Mouse (Mus musculus): Measurements from ENCODE around the gene Nox4. TPM values are rescaled to one million over a fixed set of nuclear protein-coding genes. Genes with fewer than 3 reads are reported as not detected.

The Nox4 gene
- 0.58 and 1.2 TPM in 2 replicates for polyA plus RNA-seq (2012; rRNA removed)

DNA sequence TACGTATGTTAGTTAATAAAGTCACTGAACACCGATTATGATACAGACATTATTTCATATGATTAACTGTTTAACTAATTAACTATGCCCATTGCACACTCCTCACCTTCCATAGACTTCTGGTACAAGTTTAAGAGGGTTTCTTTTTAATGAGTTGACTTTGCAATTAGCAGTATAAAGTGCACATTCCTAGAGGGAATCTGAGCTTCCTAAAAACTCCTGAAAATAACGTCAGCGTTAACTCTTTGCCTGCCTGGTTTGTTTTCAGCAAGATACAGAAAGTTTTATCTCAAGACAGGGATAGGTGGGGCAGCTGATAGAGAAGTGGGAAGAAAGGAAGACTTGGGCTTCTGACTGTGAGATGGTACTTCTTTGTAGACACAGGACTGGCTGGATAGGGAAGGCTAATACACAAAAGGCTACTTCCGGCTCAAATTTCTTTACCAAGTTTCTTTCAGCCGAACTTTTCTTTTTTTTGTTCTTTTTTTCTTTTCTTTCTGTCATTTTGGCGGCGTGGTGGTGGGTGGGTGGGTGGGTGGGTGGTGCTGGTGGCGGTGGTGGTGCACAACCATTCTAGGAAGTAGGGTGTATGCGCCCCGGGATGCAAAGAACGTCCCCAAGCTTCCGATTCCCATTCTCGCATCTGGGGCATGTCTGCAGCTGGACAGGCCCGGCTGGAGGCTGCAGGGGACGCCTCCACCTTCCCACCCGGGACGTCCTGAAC lies at the start of gene Nox4:
Gene Nox4, plus strand, starts transcription at position 241 of the 724 bp plus-strand sequence.
- DNase-seq (ENCODE audit: low read depth), result no peak

DNA sequence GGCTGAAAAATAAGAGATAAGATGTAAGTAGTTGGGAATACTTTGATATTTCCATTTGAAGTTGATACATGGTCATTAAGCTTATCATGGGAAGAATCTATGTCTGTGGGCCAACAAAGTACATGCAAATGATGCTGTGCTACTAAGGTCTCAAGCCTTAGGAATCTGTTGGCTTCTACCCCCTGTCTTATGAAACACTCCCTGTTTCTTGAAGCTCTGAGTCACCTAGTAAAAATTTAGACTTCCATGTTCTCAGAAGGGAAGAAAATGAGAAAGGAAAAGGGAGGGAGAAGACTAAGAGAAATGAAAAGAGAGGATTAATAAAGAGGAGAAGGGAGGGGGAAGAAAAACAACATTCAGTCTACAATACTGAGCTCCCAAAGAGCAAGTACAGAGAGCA lies 41.1 kb upstream of the Nox4 start:
- no peak for DNase-seq (ENCODE audit: low read depth)

DNA sequence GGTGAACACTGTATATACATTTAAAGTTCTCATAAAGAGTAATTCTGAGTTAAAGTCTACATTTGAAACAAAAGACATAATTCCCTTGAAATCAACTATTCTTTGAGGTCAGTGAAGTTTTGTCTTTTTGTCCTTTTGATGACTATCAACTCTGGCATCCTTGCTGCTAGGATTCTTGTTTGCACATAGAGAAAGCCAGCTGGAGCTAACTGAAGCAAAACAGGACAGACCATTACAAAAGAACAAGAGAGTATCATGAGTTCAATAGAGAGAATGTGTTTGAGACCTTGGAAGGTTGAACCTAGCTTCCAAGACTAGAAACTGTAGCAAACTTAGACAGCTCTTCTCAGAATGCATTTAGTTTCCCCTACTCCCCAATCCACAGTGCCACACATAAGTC lies 24.2 kb upstream of the Nox4 start:
- DNase-seq (ENCODE audit: low read depth), result no peak

DNA sequence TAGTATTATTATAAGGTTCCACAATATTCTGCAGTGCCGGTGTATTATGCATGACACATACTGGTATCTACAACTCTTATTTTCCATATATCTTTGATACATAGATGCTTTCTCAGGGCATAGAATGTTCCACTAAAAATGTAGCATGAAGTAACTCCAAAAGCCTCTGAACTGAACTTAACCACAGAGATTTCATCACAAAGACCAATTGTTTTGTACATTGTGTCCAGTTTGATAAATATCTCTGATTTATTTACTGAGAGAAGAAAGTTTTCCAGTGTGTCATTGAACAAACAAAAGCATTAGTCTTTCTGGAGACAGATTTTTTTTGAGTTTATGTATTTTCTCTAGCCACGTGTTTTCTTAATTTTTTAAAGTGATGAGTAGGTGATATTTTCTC lies 23.1 kb upstream of the Nox4 start:
- no peak for DNase-seq (ENCODE audit: low read depth)

DNA sequence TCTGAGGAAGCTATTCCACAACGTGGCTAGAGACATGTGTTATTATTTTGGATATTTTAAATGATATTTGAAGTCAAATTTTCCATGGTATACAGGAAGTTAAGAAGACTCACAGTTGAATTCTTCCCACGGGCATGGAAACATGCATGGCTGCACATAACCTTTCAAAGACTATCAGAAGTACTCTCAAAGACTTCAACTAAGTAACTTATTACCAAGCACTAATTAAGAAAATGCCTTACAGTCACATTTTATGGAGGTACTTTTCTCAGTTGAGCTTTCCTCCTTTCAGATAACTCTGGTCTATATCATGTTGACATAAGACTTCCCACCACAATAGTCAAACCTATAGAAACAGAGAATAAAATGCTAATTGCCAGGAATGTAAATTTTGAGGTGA lies 20.3 kb upstream of the Nox4 start:
- no peak for DNase-seq (ENCODE audit: low read depth)

DNA sequence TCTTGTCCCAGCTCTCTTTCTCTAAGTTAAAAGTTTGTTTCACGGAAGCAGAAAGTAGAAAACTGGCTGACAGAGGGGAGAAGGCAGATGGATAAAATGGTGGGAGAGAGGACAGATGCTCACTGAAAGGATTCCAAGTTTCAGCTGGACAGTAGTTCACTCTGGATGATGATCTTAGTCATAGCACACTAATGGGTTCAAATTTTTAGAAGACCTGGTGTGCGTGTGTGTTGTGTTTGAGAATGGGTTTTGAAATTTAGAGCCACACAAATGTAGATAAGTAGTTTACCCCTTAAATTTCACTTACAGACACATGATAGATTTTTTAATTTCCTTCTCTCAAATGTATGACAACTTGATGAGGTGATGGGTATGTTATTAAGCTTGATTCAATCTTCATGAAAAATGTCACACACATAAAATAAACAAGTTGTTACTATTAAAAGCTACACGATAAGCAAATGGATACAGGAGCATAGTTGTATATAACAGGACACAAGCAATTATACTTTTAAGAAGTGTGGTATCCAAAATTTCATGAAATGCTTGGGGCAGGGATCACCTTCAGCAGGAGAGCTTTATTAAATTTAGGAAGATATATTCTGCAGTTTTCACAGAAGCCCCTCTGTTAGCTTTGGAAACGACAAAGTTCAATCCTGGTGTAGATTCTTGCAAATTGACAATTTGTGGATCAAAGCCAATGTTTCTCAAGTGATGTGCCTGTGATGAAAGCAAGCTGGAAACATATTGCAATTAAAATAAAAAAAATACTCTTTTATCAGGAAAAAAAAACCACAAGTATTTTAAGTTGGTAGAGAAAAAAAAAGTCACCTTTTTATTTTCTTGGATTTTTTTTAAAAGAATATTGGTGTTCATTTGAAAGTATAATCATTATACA lies 18.6 kb upstream of the Nox4 start:
- DNase-seq (ENCODE audit: low read depth), result no peak

DNA sequence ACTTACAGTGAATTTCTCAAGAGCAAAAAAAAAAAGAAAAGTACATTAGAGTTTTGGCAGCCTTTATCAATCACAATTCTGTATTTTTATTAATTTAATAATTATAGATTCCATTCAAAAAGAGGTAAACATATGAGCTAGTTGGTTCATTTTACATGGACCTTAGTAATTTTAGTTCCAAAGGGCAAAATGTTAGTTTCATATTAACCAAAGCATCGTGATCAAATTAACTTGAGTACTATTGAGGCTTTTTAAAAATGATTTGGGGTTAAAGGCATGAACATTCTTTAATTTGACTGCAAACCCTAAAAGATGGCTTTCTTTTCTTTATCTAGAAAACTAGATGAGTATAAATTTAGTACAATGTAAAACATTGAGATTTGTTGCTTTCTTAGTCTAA lies 16.4 kb upstream of the Nox4 start:
- no peak for DNase-seq (ENCODE audit: low read depth)

DNA sequence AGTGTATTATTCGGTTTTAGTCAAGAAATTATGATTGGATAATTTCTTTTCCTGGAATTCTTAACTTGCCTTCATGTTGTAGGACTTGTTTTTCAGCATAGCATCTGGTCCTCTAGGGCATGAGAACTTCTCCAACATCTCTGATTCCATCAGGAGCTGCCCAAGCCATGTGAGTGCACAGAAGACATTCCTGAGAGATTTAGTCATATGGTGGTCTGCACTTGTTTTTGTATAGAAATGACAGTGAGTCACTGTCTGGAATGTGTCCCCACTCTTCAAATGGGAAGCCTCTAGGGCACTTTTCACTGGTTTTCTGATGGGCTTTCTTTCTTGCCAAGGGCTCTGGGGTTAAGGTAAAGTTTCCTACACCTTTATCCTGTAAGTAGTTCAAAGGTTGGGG lies 4.8 kb upstream of the Nox4 start:
- DNase-seq (ENCODE audit: low read depth), result no peak

DNA sequence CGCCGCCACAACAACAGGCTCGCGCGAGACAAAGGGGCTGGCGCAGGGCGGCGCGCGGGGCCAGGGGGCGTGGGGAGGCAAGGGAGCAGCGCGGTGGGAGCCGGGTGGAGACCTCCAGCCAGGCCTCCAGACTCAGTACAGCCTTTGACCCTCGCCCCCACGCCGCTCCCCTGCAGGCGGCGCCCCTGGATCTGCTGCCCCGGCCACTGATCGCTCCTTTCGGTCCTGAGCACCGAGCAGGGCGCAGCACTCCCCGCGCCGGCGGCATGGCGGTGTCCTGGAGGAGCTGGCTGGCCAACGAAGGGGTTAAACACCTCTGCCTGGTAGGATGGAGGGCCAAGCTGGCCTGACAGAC lies 661 bp downstream of the Nox4 start:
- no peak for DNase-seq (ENCODE audit: low read depth)

DNA sequence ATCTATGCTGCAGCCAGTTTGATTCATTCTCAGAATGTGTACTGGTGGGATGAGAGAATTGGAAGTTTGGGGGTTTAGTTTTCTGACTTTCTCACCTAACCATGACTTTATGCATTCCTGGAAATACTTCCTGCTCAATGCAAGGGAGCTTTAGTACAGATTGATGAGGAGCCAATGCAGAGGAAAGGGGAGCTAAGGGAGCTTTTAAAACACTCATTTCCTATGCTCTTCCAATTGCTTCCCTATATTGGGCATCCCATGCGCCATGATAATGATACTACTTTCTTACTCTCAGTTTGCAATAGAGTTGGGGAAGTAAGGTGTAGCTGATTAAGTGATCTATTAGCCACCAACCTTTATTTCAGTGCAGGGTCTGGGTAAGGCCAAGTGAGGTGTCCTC lies 1.0 kb downstream of the Nox4 start:
- DNase-seq (ENCODE audit: low read depth), result no peak

DNA sequence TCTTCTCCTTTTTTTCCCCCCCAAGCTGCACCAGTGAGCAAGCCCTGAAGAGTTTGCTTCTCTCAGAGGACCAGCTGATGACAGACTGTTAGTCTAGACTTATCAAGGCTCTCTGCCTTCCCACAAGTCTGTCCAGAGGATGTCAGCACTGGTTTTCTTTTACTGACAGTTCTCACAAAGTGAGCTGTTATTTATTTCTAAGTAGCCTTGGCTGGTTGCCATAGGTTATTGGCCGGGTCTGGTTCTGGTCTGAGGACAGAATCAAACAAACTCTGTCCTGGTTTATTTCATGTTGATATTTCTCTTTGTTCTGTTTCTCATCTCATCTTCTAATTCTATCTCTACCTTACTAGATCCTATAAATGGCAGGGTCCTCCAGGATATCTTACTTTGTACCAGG lies 2.0 kb downstream of the Nox4 start:
- no peak for DNase-seq (ENCODE audit: low read depth)

DNA sequence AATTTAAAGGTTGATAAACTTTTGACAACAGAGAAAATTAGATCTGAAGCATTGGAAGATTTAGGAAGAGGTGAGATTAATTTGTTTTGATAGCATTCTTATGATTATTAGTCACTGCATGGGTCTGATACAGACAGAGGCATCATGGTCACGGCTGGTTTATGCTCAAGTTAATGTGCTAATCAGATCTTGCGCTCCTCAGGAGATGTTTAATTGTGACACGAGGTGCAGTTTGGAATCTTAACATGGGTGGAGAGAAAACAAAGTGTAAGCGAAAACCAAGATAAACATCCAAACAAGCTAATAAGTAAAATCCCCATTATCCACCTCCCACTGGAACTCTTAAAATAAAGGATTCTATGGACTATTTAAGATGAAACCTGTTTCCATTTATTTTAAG lies 6.2 kb downstream of the Nox4 start:
- DNase-seq (ENCODE audit: low read depth), result no peak

DNA sequence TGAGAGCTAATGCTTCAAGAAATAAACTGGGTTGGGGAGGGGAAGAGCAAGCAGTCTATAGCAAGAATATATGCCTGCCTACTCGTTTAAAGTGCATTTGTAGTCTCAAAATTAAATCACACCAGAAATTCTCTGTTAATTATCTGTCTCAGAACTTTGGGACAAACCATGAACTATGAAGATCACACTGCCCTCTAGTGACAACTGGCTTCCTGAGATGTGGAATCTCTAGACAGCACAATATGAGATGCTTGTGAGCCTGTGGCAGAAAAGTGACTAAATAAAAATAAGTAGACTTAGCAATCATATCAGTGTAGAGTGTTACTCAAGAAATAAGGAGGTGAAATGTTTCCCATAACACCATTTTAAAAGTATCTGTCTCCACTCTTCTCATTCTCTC lies 31.3 kb downstream of the Nox4 start:
- no peak for DNase-seq (ENCODE audit: low read depth)

DNA sequence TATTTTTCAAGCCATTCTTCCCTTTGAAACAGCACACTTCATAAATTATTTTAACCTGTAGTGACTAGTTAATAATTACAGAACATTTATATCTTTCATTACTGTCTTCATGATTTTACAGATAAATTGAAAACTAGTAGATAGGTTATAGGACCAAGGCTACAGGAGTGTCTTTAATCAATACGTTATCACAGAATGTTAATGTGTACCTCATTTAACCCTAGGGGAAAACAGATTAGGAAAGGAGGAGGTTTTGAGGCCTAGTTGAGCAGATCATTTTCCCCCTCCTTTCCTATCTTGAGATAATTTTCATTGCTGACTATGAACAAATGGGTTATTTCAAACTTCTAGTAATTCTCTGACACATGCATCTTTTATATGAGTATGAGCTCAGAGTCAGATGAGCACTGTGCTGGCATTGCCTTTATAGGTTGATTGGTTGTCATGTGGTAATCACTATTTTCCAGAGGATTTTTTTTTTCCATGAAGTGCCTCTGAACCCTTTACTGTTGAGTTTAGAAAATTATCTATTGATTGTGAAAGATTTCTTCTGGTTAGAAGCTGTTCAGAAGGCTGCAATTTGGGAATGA lies 57.9 kb downstream of the Nox4 start:
- no peak for DNase-seq (ENCODE audit: low read depth)

DNA sequence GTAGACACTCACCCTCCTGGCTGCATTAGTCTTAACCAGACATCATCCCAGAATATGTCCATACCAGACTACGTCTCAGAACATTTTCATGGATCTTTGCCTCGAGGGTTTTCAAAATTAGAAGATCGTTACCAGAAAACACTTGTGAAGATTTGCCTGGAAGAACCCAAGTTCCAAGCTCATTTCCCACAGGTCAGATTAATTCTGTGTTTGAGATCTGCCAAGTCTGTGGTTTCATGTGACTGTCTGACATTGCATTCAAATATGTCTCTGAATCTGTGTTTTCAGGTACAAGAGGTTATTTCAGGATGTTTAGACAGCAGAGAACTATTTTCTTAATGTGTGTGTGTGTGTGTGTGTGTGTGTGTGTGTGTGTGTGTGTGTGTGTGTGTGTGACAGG lies 75.7 kb downstream of the Nox4 start:
- DNase-seq (ENCODE audit: low read depth), result no peak

DNA sequence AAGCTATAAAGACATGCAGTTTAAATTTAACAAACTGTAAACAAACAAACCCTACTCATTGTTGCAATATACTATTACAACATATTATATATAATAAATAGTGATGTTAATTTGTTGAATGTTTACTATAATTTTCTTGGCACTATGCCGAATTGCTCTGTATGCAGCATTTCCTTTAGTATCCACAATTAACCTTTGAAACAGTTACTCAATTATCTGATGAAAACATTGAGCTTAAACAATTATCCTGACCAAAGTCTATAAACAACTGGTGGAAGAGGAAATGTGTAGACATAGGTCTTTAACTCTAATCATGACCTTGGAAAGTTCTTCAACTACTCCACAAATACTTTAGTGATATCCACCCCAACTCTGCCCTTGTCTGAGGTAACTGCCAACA lies 76.2 kb downstream of the Nox4 start:
- no peak for DNase-seq (ENCODE audit: low read depth)

DNA sequence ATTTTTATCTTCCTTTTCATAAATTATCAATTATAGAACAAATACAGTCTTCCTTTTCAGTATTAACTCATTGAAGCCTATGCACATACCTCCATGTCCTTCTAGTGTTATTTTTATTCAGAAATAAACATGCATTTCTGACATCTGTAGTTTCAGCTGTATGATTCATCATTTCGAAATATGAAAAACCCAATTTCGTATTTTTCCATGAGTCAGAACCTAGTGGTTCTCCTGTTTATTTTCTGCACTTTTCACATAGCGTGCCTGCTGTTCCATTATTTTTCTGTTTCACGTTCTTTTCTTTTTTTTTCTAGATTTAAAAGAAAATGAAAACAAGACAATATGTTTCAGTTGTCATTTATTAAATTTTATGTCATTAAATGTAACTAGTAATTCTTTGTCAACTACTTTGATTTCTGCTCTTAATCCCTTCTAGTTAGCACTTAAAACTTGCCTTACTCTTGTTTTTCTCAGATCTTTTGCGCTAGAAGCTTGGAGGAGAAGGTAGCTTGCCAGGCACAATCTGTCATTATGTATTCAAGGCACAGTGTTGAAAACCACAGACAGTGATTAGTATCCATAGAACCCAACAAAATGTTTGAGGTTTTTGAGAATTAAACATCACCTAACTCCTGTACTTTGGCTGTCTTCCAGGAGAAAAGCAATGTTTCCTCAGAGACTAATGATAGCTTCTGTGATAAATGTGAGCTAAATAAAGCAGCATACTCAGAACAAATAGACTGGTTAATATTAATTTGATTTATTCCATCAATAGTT lies 85.1 kb downstream of the Nox4 start:
- no peak for DNase-seq (ENCODE audit: low read depth)

DNA sequence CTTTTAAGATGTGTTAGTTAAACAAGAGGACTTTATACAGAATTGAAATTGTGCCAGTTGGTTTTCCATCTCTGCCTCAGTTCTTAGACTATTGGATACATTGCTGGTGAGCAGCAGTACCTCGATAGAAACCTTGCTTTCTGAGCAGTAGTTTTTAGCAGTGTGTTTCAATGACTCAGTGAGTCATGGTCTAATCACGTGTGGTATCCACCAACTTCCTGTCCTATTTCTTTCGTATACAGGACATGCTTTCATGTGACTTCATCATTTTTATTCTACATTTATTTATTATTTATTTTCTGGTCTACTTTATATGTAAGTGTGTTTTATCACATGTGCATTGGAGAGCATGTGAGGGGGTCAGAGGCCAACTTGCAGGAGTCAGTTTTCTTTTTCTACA lies 99.7 kb downstream of the Nox4 start:
- DNase-seq (ENCODE audit: low read depth), result no peak

DNA sequence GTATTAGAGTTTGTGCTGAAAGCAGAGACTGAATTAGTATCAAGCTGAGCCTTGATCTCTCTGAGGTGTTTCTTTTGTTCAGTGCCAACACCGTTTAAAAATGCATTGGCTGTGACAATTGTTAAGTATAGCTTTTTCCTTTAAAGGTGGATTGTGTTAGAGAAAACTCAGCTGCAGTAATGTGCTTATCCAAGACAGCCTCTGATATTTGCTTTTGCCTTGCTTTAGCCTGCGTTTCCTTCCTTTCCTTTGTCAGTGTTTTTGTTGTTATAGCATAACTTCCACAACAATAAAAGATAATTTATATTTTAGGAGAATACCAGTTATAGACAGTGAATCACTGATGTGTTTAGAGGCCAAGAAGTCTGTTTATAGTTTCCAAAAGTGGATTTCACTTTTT lies 106.9 kb downstream of the Nox4 start:
- no peak for DNase-seq (ENCODE audit: low read depth)

DNA sequence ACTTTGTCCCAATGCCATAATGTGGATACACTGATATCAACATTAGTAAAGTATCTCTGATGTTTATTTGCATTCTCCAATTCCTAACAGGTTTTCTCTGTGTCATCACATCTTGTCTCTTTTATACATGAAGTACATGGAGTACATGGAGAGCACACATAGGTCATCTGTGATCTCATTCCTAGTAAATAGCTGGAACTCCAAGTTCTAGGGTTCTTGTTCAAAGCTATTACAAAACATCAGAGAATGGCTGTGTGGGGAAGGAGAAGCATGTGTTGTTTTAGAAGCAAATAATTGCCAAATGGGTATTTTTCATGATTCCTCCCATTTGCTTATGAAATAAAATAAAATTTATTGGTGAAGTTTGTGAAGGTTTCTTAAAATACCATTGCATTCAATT lies 121.9 kb downstream of the Nox4 start:
- no peak for DNase-seq (ENCODE audit: low read depth)

DNA sequence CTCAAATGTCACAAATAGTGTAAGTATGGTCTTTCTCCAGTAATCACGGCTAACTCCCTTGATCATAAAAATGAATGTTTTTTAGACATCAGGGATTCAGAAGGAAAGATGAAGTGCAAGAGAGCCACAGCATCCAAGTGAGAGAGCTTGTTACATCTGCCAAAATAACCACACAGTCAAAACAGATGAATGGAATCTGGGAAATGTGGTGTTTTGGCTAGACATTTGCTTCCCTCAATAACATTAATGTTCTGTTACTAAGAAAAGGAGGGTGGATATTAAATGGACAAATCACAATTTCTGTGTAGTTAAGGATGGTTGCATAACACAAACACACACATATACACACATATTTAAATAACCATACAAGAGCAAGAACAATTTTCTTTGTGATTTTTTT lies 123.2 kb downstream of the Nox4 start:
- no peak for DNase-seq (ENCODE audit: low read depth)

DNA sequence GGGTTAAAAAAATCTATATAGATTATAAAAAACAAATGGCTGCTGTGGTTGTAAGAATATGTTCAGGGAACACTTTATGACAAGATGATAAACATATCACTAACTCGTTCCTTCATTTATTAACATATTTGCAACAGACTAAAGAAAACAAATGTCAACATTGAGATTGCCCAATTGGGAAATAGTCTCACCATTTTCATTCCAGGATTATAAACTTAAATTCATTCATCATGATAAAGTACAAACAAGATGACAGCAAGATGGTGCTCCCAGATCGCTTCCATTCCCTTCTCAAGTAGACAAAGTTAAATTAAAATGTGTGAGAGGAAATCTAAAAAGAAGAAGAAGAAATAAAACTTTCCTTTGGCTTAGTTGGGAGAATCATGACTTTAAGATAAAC lies 124.9 kb downstream of the Nox4 start:
- no peak for DNase-seq (ENCODE audit: low read depth)
